Mouse (Mus musculus): ENCODE results near the gene Rap1b.

DNA sequence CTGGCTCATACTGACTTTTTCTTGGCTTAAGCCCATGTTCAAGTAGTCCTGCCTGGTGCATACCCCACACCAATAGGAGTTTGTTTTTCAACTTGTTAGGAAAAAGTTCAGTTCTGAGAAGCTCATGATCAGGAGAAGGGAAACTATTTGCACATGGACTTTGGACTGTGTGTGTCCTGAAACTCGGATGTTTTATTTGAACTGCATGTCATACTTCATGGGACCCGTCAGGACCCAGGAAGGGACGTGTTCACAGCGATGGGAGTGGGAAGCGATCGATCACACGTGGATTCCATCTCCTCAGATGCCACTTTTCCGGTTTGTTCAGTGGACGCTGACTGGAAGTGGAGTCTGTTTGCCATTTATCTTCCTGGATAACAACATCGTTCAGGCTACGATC is 46.0 kb downstream of the Rap1b start:
- TF ChIP-seq CTCF (IDR thresholded peaks at IDR 0.05; ENCODE audit: low read depth), result no peak
- TF ChIP-seq EP300 (optimal IDR thresholded peaks at IDR 0.05), result no peak

Data from stomach, postnatal 0 days (tissue).